Mouse (Mus musculus) bone marrow, adult 2 months (tissue): ENCODE measurements around the gene Sox5.

Experiments
- CTCF ChIP-seq: fragments of 200-500 bp; IDR thresholded peaks from 2 replicates; pipeline ENCODE4 v1.5.1; 2011; ENCODE audit warnings: low read length, control low read depth; ENCODE audit not compliant: control insufficient read depth, insufficient read depth
- POLR2A ChIP-seq: fragments of 200-500 bp; IDR thresholded peaks from 2 replicates; pipeline ENCODE4 v1.6.1; 2011; ENCODE audit warnings: low read depth, mild to moderate bottlenecking, control low read depth, low read length, borderline replicate concordance; ENCODE audit not compliant: control insufficient read depth

- TF ChIP-seq CTCF (no peak), POLR2A (no peak)
These were observed 8.8 kb downstream of the Sox5 start for GRCm38 (mm10) chr6:144772985-144773384.
